Comparison of ENCODE assay signal across 11 mouse cellular contexts in the genomic region with DNA sequence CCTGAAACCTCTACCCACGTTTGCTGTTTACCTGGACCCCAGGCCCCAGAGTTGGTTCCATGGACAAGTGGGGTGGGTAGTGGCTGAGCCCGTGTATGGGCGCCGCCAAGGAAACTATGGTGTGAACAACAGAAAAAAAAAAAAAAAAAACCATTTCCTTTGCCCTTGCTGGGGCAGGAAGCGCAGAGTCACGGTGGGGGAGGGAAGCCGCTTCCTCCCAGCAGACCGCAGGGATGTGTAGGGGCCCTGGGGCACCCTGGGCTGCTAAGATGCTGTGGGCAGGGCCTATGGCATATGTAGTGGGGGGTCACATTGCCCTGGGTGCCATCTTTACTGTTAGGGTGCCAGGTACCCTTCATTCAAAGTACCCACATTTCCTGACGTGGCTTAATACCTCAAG. TPM values are rescaled to one million over a fixed set of nuclear protein-coding genes. Genes with fewer than 3 reads are reported as not detected.
DNase-seq lines count a peak whose midpoint lies in the region; ATAC-seq and TF ChIP-seq lines count a peak whose summit lies in the region.
"Had no signal": no experiment of that assay in that cellular context is flagged by ENCODE, and none has a peak within 500 bp of the region (broad histone marks: within the 10 kb centered on the region; RNA-seq: fewer than 3 reads in every experiment).

No protein-coding gene starts in this region.

- peak; percentile 90 for ATAC-seq in granulocyte monocyte progenitor cell, adult 5-6 weeks (replicated peaks; ENCODE audit: poor library complexity, severe bottlenecking)
- no peak for ATAC-seq in hindbrain, postnatal 0 days
- no peak for ATAC-seq in erythroid progenitor cell, adult 5-6 weeks (replicated peaks; ENCODE audit: low FRiP score, poor library complexity, severe bottlenecking)

- intact Hi-C loops in heart, postnatal 25 days (cut with DNase I) = loop anchor here (10.0 kb wide), 1 partner anchor 230 kb away; a partner anchor contains a TSS

- H3K27me3 ChIP-seq in thymus, adult 2 months (ENCODE audit: control insufficient read depth, insufficient read depth, low read length) = no peaks in the 10 kb centered on the region
- no peaks in the 10 kb centered on the region for H3K27me3 ChIP-seq in hindbrain, postnatal 0 days (ENCODE audit: insufficient read depth, low read length)

- no peak overlapping the region for H3K9ac ChIP-seq in hindbrain, postnatal 0 days (replicated peaks; ENCODE audit: low read length)
- H3K9ac ChIP-seq: limb, embryonic 13.5 days had no signal

- H3K4me3 ChIP-seq in macrophage (ENCODE audit: inconsistent target) = peak overlapping the region; percentile 14
- peak overlapping the region; percentile 57 for H3K4me3 ChIP-seq in thymus, adult 2 months (ENCODE audit: control insufficient read depth, insufficient read depth, low read length)
- no peak overlapping the region for H3K4me3 ChIP-seq in hindbrain, postnatal 0 days (ENCODE audit: low read length)
- H3K4me3 ChIP-seq: limb, embryonic 13.5 days had no signal

- TF ChIP-seq POLR2A in thymus, adult 2 months (IDR thresholded peaks at IDR 0.05; ENCODE audit: control insufficient read depth, extremely low read depth, insufficient read depth, low read length, poor library complexity) = 0 out of 2 replicates have a peak, but pooled peaks have one; percentile 44

- peaks cover 58% of the 10 kb centered on the region for H3K4me1 ChIP-seq in thymus, adult 2 months (replicated peaks; ENCODE audit: control insufficient read depth, insufficient read depth, low read length)
- no peaks in the 10 kb centered on the region for H3K4me1 ChIP-seq in hindbrain, postnatal 0 days (ENCODE audit: insufficient read depth, low read length)
- H3K4me1 ChIP-seq: limb, embryonic 13.5 days had no signal

- H3K36me3 ChIP-seq in macrophage (ENCODE audit: inconsistent target) = peaks cover 16% of the 10 kb centered on the region; the same call in 1 of the 2 replicates
- H3K36me3 ChIP-seq in thymus, adult 2 months (ENCODE audit: control insufficient read depth, insufficient read depth, low read length) = peaks cover 8% of the 10 kb centered on the region; the same call in 1 of the 2 replicates
- no peaks in the 10 kb centered on the region for H3K36me3 ChIP-seq in hindbrain, postnatal 0 days (ENCODE audit: insufficient read depth, low read length)
- H3K36me3 ChIP-seq: limb, embryonic 13.5 days had no signal

- no peak overlapping the region for H3K4me2 ChIP-seq in hindbrain, postnatal 0 days (ENCODE audit: low read depth, low read length)
- H3K4me2 ChIP-seq: limb, embryonic 13.5 days had no signal

- peak overlapping the region; percentile 74 for H3K27ac ChIP-seq in macrophage
- H3K27ac ChIP-seq in thymus, adult 2 months (ENCODE audit: control insufficient read depth, insufficient read depth, low read length) = peak overlapping the region; percentile 81
- no peak overlapping the region for H3K27ac ChIP-seq in hindbrain, postnatal 0 days
- H3K27ac ChIP-seq: limb, embryonic 13.5 days had no signal

- 6% methylated on average over 6 of the region's 9 CpGs for WGBS in macrophage (ENCODE audit: missing documents)
- WGBS in thymus, adult 2 months = 9% methylated on average over 9 of the region's 9 CpGs
- WGBS in hindbrain, postnatal 0 days = 89% methylated on average over 9 of the region's 9 CpGs

- peaks cover 56% of the 10 kb centered on the region for H3K79me2 ChIP-seq in macrophage (ENCODE audit: inconsistent target)

- H3K9me3 ChIP-seq in hindbrain, postnatal 0 days (ENCODE audit: low read length) = no peaks in the 10 kb centered on the region
- H3K9me3 ChIP-seq: limb, embryonic 13.5 days had no signal

- TF ChIP-seq CTCF in thymus, adult 2 months (IDR thresholded peaks at IDR 0.05; ENCODE audit: borderline replicate concordance, control insufficient read depth, extremely low read depth, insufficient read depth, low read length, poor library complexity) = 0 out of 2 replicates have a peak, but pooled peaks have one; percentile 52
- TF ChIP-seq CTCF in hindbrain, postnatal 0 days (IDR thresholded peaks at IDR 0.05; ENCODE audit: low read depth) = no peak

- peak; percentile 94 for DNase-seq in heart, adult 11 months
- DNase-seq in heart, postnatal 25 days (ENCODE audit: low spot score) = no peak
- DNase-seq in thymus, adult 2 months = peak; percentile 89
- no peak for DNase-seq in right cerebral cortex, adult 18-20 months
- DNase-seq in hindbrain, postnatal 0 days (ENCODE audit: low spot score) = no peak
- DNase-seq: cerebellum, adult 8-10 months; heart, postnatal 4 days had no signal

RNA-seq across cellular contexts. Expression of a gene that starts 8.7 kb away (rescaled TPM):
- 1 to 10 TPM; 8.2 to 8.7 TPM for total RNA-seq in heart, postnatal 25 days (2021)
- 37.5 and 49.2 TPM in 2 replicates for total RNA-seq in granulocyte monocyte progenitor cell, adult 5-6 weeks (2014; fragmentation: Nextera tagmentation)
- total RNA-seq in granulocyte monocyte progenitor cell, adult 5-6 weeks (2017) = 11.0 and 13.9 TPM in 2 replicates
- 100 to 1,000 TPM in 12 of 26 experiments, 10 to 100 TPM in 13, 1 to 10 TPM in 1; 6.2 to 170 (median 78.6) TPM for total RNA-seq in macrophage (2018; cell fraction: chromatin; rRNA removed)
- total RNA-seq in macrophage (2018; cell fraction: cytosol; rRNA removed) = 10 to 100 TPM in 22 of 26 experiments, 1 to 10 TPM in 4; 7.3 to 21.7 (median 15.4) TPM
- 10 to 100 TPM in 23 of 26 experiments, 1 to 10 TPM in 3; 6.0 to 71.7 (median 37.9) TPM for total RNA-seq in macrophage (2018; cell fraction: nucleus; rRNA removed)
- 8.6 to 16.6 TPM (median 14.0 TPM) in 3 replicates for polyA plus RNA-seq in macrophage (2018)
- polyA plus RNA-seq in thymus, adult 2 months (2012; rRNA removed) = 297 and 301 TPM in 2 replicates
- total RNA-seq in hindbrain, postnatal 0 days (2014; rRNA removed) = 9.0 and 11.5 TPM in 2 replicates
- 1.8 and 1.9 TPM in 2 replicates for polyA plus RNA-seq in hindbrain, postnatal 0 days (2015; fragmentation: Nextera tagmentation; extraction: Ambion mirVana)
- 9.4 and 16.3 TPM in 2 replicates for total RNA-seq in erythroid progenitor cell, adult 5-6 weeks (2015; ENCODE audit: low replicate concordance)
- 1.4 and 10.1 TPM in 2 replicates for total RNA-seq in erythroid progenitor cell, adult 5-6 weeks (2017; ENCODE audit: low replicate concordance)

RNA-seq across cellular contexts. Expression of a gene that starts 11.1 kb away (rescaled TPM):
- 10 to 100 TPM; 61.6 to 66.8 TPM for total RNA-seq in heart, postnatal 25 days (2021)
- total RNA-seq in granulocyte monocyte progenitor cell, adult 5-6 weeks (2014; fragmentation: Nextera tagmentation) = 149 TPM in 2 replicates
- total RNA-seq in granulocyte monocyte progenitor cell, adult 5-6 weeks (2017) = 98.5 and 104 TPM in 2 replicates
- 100 to 1,000 TPM in 17 of 26 experiments, 10 to 100 TPM in 9; 46.5 to 229 (median 117) TPM for total RNA-seq in macrophage (2018; cell fraction: chromatin; rRNA removed)
- 100 to 1,000 TPM; 104 to 201 (median 145) TPM for total RNA-seq in macrophage (2018; cell fraction: cytosol; rRNA removed)
- 100 to 1,000 TPM in 17 of 26 experiments, 10 to 100 TPM in 9; 43.2 to 258 (median 124) TPM for total RNA-seq in macrophage (2018; cell fraction: nucleus; rRNA removed)
- 80.9 to 152 TPM (median 147 TPM) in 3 replicates for polyA plus RNA-seq in macrophage (2018)
- 105 and 152 TPM in 2 replicates for polyA plus RNA-seq in thymus, adult 2 months (2012; rRNA removed)
- total RNA-seq in hindbrain, postnatal 0 days (2014; rRNA removed) = 15.0 and 17.0 TPM in 2 replicates
- polyA plus RNA-seq in hindbrain, postnatal 0 days (2015; fragmentation: Nextera tagmentation; extraction: Ambion mirVana) = 108 and 113 TPM in 2 replicates
- total RNA-seq in erythroid progenitor cell, adult 5-6 weeks (2015; ENCODE audit: low replicate concordance) = 59.8 and 67.1 TPM in 2 replicates
- total RNA-seq in erythroid progenitor cell, adult 5-6 weeks (2017; ENCODE audit: low replicate concordance) = 32.8 and 34.5 TPM in 2 replicates

RNA-seq across cellular contexts. Expression of a gene that starts 21.0 kb away (rescaled TPM):
- total RNA-seq in heart, postnatal 25 days (2021) = 1 to 10 TPM; 1.1 to 2.0 TPM
- total RNA-seq in granulocyte monocyte progenitor cell, adult 5-6 weeks (2014; fragmentation: Nextera tagmentation) = 4.4 and 4.5 TPM in 2 replicates
- 0.99 and 4.7 TPM in 2 replicates for total RNA-seq in granulocyte monocyte progenitor cell, adult 5-6 weeks (2017)
- 1 to 10 TPM in 20 of 26 experiments, not detected in 6; 1.3 to 8.1 (median 3.5) TPM for total RNA-seq in macrophage (2018; cell fraction: chromatin; rRNA removed)
- total RNA-seq in macrophage (2018; cell fraction: cytosol; rRNA removed) = 1 to 10 TPM in 25 of 26 experiments, under 1 TPM in 1; 0.95 to 2.8 (median 1.6) TPM
- 1 to 10 TPM in 23 of 26 experiments, under 1 TPM in 2, not detected in 1; 0.67 to 7.7 (median 1.9) TPM for total RNA-seq in macrophage (2018; cell fraction: nucleus; rRNA removed)
- polyA plus RNA-seq in macrophage (2018) = 0.95 to 4.3 TPM (median 2.3 TPM) in 3 replicates
- polyA plus RNA-seq in thymus, adult 2 months (2012; rRNA removed) = 9.2 and 13.2 TPM in 2 replicates
- total RNA-seq in hindbrain, postnatal 0 days (2014; rRNA removed) = 23.1 and 30.6 TPM in 2 replicates
- 18.7 and 19.3 TPM in 2 replicates for polyA plus RNA-seq in hindbrain, postnatal 0 days (2015; fragmentation: Nextera tagmentation; extraction: Ambion mirVana)
- total RNA-seq in erythroid progenitor cell, adult 5-6 weeks (2015; ENCODE audit: low replicate concordance) = 2.2 TPM in 1 of 2 replicates, not detected in the other
- 1.3 TPM in 1 of 2 replicates, not detected in the other for total RNA-seq in erythroid progenitor cell, adult 5-6 weeks (2017; ENCODE audit: low replicate concordance)

Comparison
In these comparisons a context has a peak if more than half of its experiments do, and no peak if none do; other contexts are left out.
1. DNase-seq: peak in heart, adult 11 months (single experiment) and thymus, adult 2 months (single experiment); none in heart, postnatal 25 days (single experiment), right cerebral cortex, adult 18-20 months (single experiment) and hindbrain, postnatal 0 days (single experiment).